22 mouse cellular contexts compared by ENCODE assay signal in the genomic region with DNA sequence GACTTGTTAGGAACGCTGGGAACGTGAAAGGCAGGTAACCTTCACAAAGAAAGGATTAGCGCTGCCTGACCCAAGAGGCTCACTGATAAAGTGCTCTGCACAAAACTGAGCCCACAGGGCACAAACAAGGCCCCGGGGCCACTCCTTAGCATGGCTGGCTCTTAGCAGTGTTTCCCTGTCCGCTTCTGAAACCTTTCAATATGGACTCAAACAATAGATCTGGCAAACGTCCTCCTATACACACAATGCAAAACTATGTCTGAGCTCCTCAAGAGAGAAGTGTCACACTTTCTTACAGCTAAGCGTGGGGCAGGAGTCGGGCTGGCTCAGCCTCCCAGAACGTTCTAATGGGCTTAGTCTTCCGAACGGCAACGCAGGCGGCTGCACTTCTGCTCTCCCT. TPM values are rescaled to one million over a fixed set of nuclear protein-coding genes. Genes with fewer than 3 reads are reported as not detected.
DNase-seq lines count a peak whose midpoint lies in the region; ATAC-seq and TF ChIP-seq lines count a peak whose summit lies in the region.
"Had no signal": no experiment of that assay in that cellular context is flagged by ENCODE, and none has a peak within 500 bp of the region (broad histone marks: within the 10 kb centered on the region; RNA-seq: fewer than 3 reads in every experiment).

A gene (plus strand): TSS at position 301 of the 400 bp plus-strand sequence.

- intact Hi-C loops in gastrocnemius, adult 2 months (cut with DNase I) = no loop called here
- intact Hi-C loops in gastrocnemius, postnatal 14 days (cut with DNase I; ENCODE audit: low total_unique reads) = no loop called here

- 32% methylated on average over 13 of the region's 13 CpGs for WGBS in midbrain, embryonic 14.5 days
- 49% methylated on average over 13 of the region's 13 CpGs for WGBS in midbrain, embryonic 10.5 days
- 6% methylated on average over 13 of the region's 13 CpGs for WGBS in forebrain, embryonic 14.5 days
- 71% methylated on average over 13 of the region's 13 CpGs for WGBS in neural tube, embryonic 15.5 days

- no peak for TF ChIP-seq CTCF in gastrocnemius, adult 2 months (IDR thresholded peaks at IDR 0.05)

- peak within 1 kb of the TSS; percentile 9; the same call in 1 of the 2 replicates for H3K4me3 ChIP-seq in gastrocnemius, adult 2 months
- no peak within 1 kb of the TSS for H3K4me3 ChIP-seq in midbrain, embryonic 14.5 days (replicated peaks; ENCODE audit: low read depth, low read length)
- no peak within 1 kb of the TSS for H3K4me3 ChIP-seq in midbrain, embryonic 10.5 days
- H3K4me3 ChIP-seq in forebrain, embryonic 14.5 days (ENCODE audit: low read depth, low read length) = no peak within 1 kb of the TSS
- H3K4me3 ChIP-seq in neural tube, embryonic 15.5 days (replicated peaks) = no peak within 1 kb of the TSS
- H3K4me3 ChIP-seq: heart, embryonic 10.5 days; limb, embryonic 12.5 days had no signal

- no peaks in the 10 kb centered on the region for H3K27me3 ChIP-seq in midbrain, embryonic 14.5 days (ENCODE audit: control insufficient read depth, insufficient read depth, low read length)
- H3K27me3 ChIP-seq in midbrain, embryonic 10.5 days (ENCODE audit: low read depth, poor library complexity, severe bottlenecking) = no peaks in the 10 kb centered on the region
- no peaks in the 10 kb centered on the region for H3K27me3 ChIP-seq in forebrain, embryonic 14.5 days (replicated peaks; ENCODE audit: control insufficient read depth, insufficient read depth, low read length)
- H3K27me3 ChIP-seq in neural tube, embryonic 15.5 days (replicated peaks) = no peaks in the 10 kb centered on the region
- H3K27me3 ChIP-seq: limb, embryonic 12.5 days had no signal

- peak within 1 kb of the TSS; percentile 66 for H3K27ac ChIP-seq in gastrocnemius, adult 2 months
- no peak within 1 kb of the TSS for H3K27ac ChIP-seq in midbrain, embryonic 14.5 days (replicated peaks; ENCODE audit: low read depth, low read length)
- no peak within 1 kb of the TSS for H3K27ac ChIP-seq in midbrain, embryonic 10.5 days (replicated peaks)
- H3K27ac ChIP-seq in forebrain, embryonic 14.5 days (ENCODE audit: low read depth, low read length) = no peak within 1 kb of the TSS
- no peak within 1 kb of the TSS for H3K27ac ChIP-seq in neural tube, embryonic 15.5 days (replicated peaks)
- H3K27ac ChIP-seq: heart, embryonic 10.5 days; limb, embryonic 12.5 days; liver, embryonic 14.5 days had no signal

- no peak for ATAC-seq in midbrain, embryonic 14.5 days (ENCODE audit: low FRiP score, low TSS enrichment)
- ATAC-seq in forebrain, embryonic 14.5 days = peak; percentile 15; the same call in 1 of the 2 replicates
- ATAC-seq in neural tube, embryonic 15.5 days (ENCODE audit: low FRiP score) = no peak
- ATAC-seq: activated CD4-positive, CD25-positive, alpha-beta regulatory T cell, adult 4 months had no signal

- H3K36me3 ChIP-seq in midbrain, embryonic 14.5 days (ENCODE audit: control insufficient read depth, insufficient read depth, low read length) = no peaks in the 10 kb centered on the region
- peaks cover 7% of the 10 kb centered on the region for H3K36me3 ChIP-seq in midbrain, embryonic 10.5 days
- no peaks in the 10 kb centered on the region for H3K36me3 ChIP-seq in forebrain, embryonic 14.5 days (ENCODE audit: control insufficient read depth, insufficient read depth, low read length)
- no peaks in the 10 kb centered on the region for H3K36me3 ChIP-seq in neural tube, embryonic 15.5 days

- no peaks in the 10 kb centered on the region for H3K9me3 ChIP-seq in midbrain, embryonic 14.5 days (ENCODE audit: control insufficient read depth, low read length)
- H3K9me3 ChIP-seq in midbrain, embryonic 10.5 days (replicated peaks) = no peaks in the 10 kb centered on the region
- H3K9me3 ChIP-seq in forebrain, embryonic 14.5 days (replicated peaks; ENCODE audit: control insufficient read depth, low read length) = no peaks in the 10 kb centered on the region
- no peaks in the 10 kb centered on the region for H3K9me3 ChIP-seq in neural tube, embryonic 15.5 days (replicated peaks)
- H3K9me3 ChIP-seq: heart, embryonic 10.5 days; limb, embryonic 12.5 days had no signal

- H3K4me1 ChIP-seq in midbrain, embryonic 14.5 days (ENCODE audit: control insufficient read depth, insufficient read depth, low read length) = 0 out of 2 replicates have a peak, but pooled peaks cover 3% of the 10 kb centered on the region
- peaks cover 20% of the 10 kb centered on the region for H3K4me1 ChIP-seq in midbrain, embryonic 10.5 days
- no peaks in the 10 kb centered on the region for H3K4me1 ChIP-seq in forebrain, embryonic 14.5 days (ENCODE audit: control insufficient read depth, insufficient read depth, low read length)
- 0 out of 2 replicates have a peak, but pooled peaks cover 5% of the 10 kb centered on the region for H3K4me1 ChIP-seq in neural tube, embryonic 15.5 days
- H3K4me1 ChIP-seq: limb, embryonic 12.5 days had no signal

- H3K4me2 ChIP-seq in midbrain, embryonic 14.5 days (ENCODE audit: low read length) = no peak within 1 kb of the TSS
- no peak within 1 kb of the TSS for H3K4me2 ChIP-seq in forebrain, embryonic 14.5 days (ENCODE audit: low read length)
- no peak within 1 kb of the TSS for H3K4me2 ChIP-seq in neural tube, embryonic 15.5 days
- H3K4me2 ChIP-seq: limb, embryonic 12.5 days had no signal

- H3K9ac ChIP-seq in midbrain, embryonic 14.5 days (replicated peaks; ENCODE audit: low read length) = no peak within 1 kb of the TSS
- no peak within 1 kb of the TSS for H3K9ac ChIP-seq in forebrain, embryonic 14.5 days (ENCODE audit: low read length)
- no peak within 1 kb of the TSS for H3K9ac ChIP-seq in neural tube, embryonic 15.5 days (replicated peaks)
- H3K9ac ChIP-seq: limb, embryonic 12.5 days; liver, embryonic 14.5 days had no signal

- DNase-seq in gastrocnemius, adult 2 months = no peak
- DNase-seq in gastrocnemius, postnatal 14 days = no peak
- peak; percentile 16 for DNase-seq in midbrain, embryonic 14.5 days
- DNase-seq in midbrain, embryonic 10.5 days (ENCODE audit: low spot score) = no peak
- peak; percentile 40 for DNase-seq in forebrain, embryonic 14.5 days (ENCODE audit: low spot score)
- DNase-seq in embryo, embryonic 10 days (ENCODE audit: low spot score) = no peak
- DNase-seq in embryo, embryonic 10.5 days (ENCODE audit: low spot score) = no peak
- DNase-seq: adrenal gland, postnatal 36 days; cerebellum, postnatal 10 days; gastrocnemius, postnatal 10 days; heart, postnatal 36 days; kidney, adult 2 months; kidney, postnatal 14 days; thymus, postnatal 4 days had no signal

RNA-seq across cellular contexts. Expression of the gene that starts here (rescaled TPM):
- total RNA-seq in gastrocnemius, adult 2 months (2021) = under 1 TPM; 0.31 TPM
- total RNA-seq in gastrocnemius, postnatal 14 days (2021) = under 1 TPM in 1 of 2 experiments, not detected in 1; 0.29 TPM
- not detected in 2 replicates for polyA plus RNA-seq in midbrain, embryonic 14.5 days (2014; fragmentation: Nextera tagmentation; extraction: Ambion mirVana)
- polyA plus RNA-seq in midbrain, embryonic 10.5 days (2016; fragmentation: Nextera tagmentation; extraction: Ambion mirVana) = not detected in 2 replicates
- not detected in 2 replicates for polyA plus RNA-seq in forebrain, embryonic 14.5 days (2014; fragmentation: Nextera tagmentation; extraction: Ambion mirVana)
- not detected in 2 replicates for polyA plus RNA-seq in neural tube, embryonic 15.5 days (2015; fragmentation: Nextera tagmentation; extraction: Ambion mirVana)
- total RNA-seq: heart, postnatal 36 days; megakaryocyte, adult 5-6 weeks had no signal
- polyA plus RNA-seq: heart, embryonic 10.5 days; limb, embryonic 12.5 days; liver, embryonic 14.5 days; lung, embryonic 16.5 days; neural tube, embryonic 11.5 days had no signal

Comparison
In these comparisons a context has a peak if more than half of its experiments do, and no peak if none do; other contexts are left out.
1. Peak in DNase-seq in midbrain, embryonic 14.5 days; RNA of the gene not detected or under 1 TPM.
2. Peak in DNase-seq and ATAC-seq in forebrain, embryonic 14.5 days; RNA of the gene not detected or under 1 TPM.